Mouse (Mus musculus) thymus, postnatal 0 days (tissue): ENCODE results near the gene Ptk6. TPM values are rescaled to one million over a fixed set of nuclear protein-coding genes. Genes with fewer than 3 reads are reported as not detected.

ENCODE experiments used
- polyA plus RNA-seq: library from polyadenylated mRNA; unstranded; fragments of >200 nt; fragmentation: Nextera tagmentation; extraction: Ambion mirVana; gene quantifications from 2 replicates; pipeline ENCODE4 v1.2.1, GENCODE M21; 2015

Gene Ptk6
- polyA plus RNA-seq, 1 experiment from 2014 or later: 0.05 TPM

Other genes with a start within 250 kb of the Ptk6 start
- 28.0 and 30.0 TPM in 2 replicates for gene Nkain4, start 248.1 kb downstream of the Ptk6 start, polyA plus RNA-seq
- 52.0 and 66.6 TPM in 2 replicates for gene Arfgap1, start 235.6 kb downstream of the Ptk6 start, polyA plus RNA-seq
- 0.14 and 0.57 TPM in 2 replicates for gene Col20a1, start 216.3 kb downstream of the Ptk6 start, polyA plus RNA-seq
- 0.14 and 0.38 TPM in 2 replicates for gene Chrna4, start 159.2 kb downstream of the Ptk6 start, polyA plus RNA-seq
- 0.07 and 0.10 TPM in 2 replicates for gene Kcnq2, start 67.5 kb downstream of the Ptk6 start, polyA plus RNA-seq
- gene Eef1a2, start 45.8 kb downstream of the Ptk6 start, polyA plus RNA-seq: not detected in 2 replicates
- 270 and 288 TPM in 2 replicates for gene Ppdpf, start 15.5 kb downstream of the Ptk6 start, polyA plus RNA-seq
- 0.24 and 0.30 TPM in 2 replicates for gene Srms, start 10.4 kb upstream of the Ptk6 start, polyA plus RNA-seq
- 0.39 and 0.54 TPM in 2 replicates for gene Fndc11, start 17.2 kb upstream of the Ptk6 start, polyA plus RNA-seq
- gene Helz2, start 39.2 kb upstream of the Ptk6 start, polyA plus RNA-seq: 5.0 TPM in 2 replicates
- gene Gmeb2, start 85.2 kb upstream of the Ptk6 start, polyA plus RNA-seq: 11.8 and 14.1 TPM in 2 replicates
- gene Stmn3, start 111.7 kb upstream of the Ptk6 start, polyA plus RNA-seq: 0.22 and 0.27 TPM in 2 replicates
- 31.9 and 37.6 TPM in 2 replicates for gene Rtel1, start 117.0 kb upstream of the Ptk6 start, polyA plus RNA-seq
- gene Zgpat, start 162.1 kb upstream of the Ptk6 start, polyA plus RNA-seq: 36.4 and 37.6 TPM in 2 replicates
- gene Arfrp1, start 162.6 kb upstream of the Ptk6 start, polyA plus RNA-seq: 55.8 and 68.0 TPM in 2 replicates
- gene Lime1, start 177.3 kb upstream of the Ptk6 start, polyA plus RNA-seq: 35.7 and 40.7 TPM in 2 replicates